24 mouse cellular contexts compared by ENCODE assay signal in genomic region chr7:101014041-101014440, GRCm38 (mm10). TPM values are rescaled to one million over a fixed set of nuclear protein-coding genes. Genes with fewer than 3 reads are reported as not detected.
"Had no signal": no experiment of that assay in that cellular context is flagged by ENCODE, and none has a peak within 500 bp of the region (broad histone marks: within the 10 kb centered on the region; RNA-seq: fewer than 3 reads in every experiment).

No protein-coding gene starts in this region.

- H3K9ac ChIP-seq: heart, embryonic 12.5 days; hindbrain, embryonic 12.5 days; hindbrain, embryonic 14.5 days; intestine, embryonic 15.5 days; limb, embryonic 12.5 days had no signal

- ATAC-seq: forebrain, embryonic 16.5 days; hindbrain, embryonic 16.5 days; inflammation-experienced regulatory T-cells, adult 6 months; intestine, embryonic 15.5 days; intestine, postnatal 0 days had no signal

- H3K4me3 ChIP-seq: heart, adult 2 months; heart, embryonic 10.5 days; heart, embryonic 12.5 days; hindbrain, embryonic 10.5 days; hindbrain, embryonic 12.5 days; intestine, embryonic 15.5 days; layer of hippocampus, adult 2 months; limb, embryonic 10.5 days; limb, embryonic 12.5 days had no signal

- H3K9me3 ChIP-seq: heart, embryonic 10.5 days; heart, embryonic 12.5 days; hindbrain, embryonic 10.5 days; hindbrain, embryonic 12.5 days; intestine, embryonic 15.5 days; limb, embryonic 10.5 days; limb, embryonic 12.5 days had no signal

- H3K4me2 ChIP-seq: heart, embryonic 12.5 days; hindbrain, embryonic 12.5 days; hindbrain, embryonic 14.5 days; intestine, embryonic 15.5 days; limb, embryonic 12.5 days had no signal

- DNase-seq: gastrocnemius, postnatal 10 days; gastrocnemius, postnatal 25 days; heart, postnatal 4 days; kidney, adult 18-20 months; kidney, adult 8-10 months; kidney, postnatal 10 days; kidney, postnatal 25 days; kidney, postnatal 4 days; liver had no signal

- H3K27ac ChIP-seq: hindbrain, embryonic 10.5 days; hindbrain, embryonic 12.5 days; hindbrain, embryonic 14.5 days; intestine, embryonic 15.5 days; layer of hippocampus, adult 2 months; limb, embryonic 10.5 days; limb, embryonic 12.5 days had no signal

- H3K36me3 ChIP-seq: heart, embryonic 10.5 days; heart, embryonic 12.5 days; hindbrain, embryonic 10.5 days; hindbrain, embryonic 12.5 days; intestine, embryonic 15.5 days; limb, embryonic 10.5 days; limb, embryonic 12.5 days had no signal

RNA-seq across cellular contexts. Expression of gene P2ry2, which starts 1.4 kb away (rescaled TPM):
- polyA plus RNA-seq: forebrain, embryonic 16.5 days; inflammation-experienced regulatory T-cells, adult 6 months had no signal

RNA-seq across cellular contexts. Expression of gene P2ry6, which starts 39.6 kb away (rescaled TPM):
- total RNA-seq: granulocyte monocyte progenitor cell, adult 5-6 weeks had no signal
